Mouse (Mus musculus) lung, adult 2 months (tissue): ENCODE data around the gene Trp53inp2.

Experiments
- CTCF ChIP-seq: fragments of 200-500 bp; IDR thresholded peaks from 2 replicates; pipeline ENCODE4 v1.5.1; 2011; ENCODE audit warnings: mild to moderate bottlenecking, low read length, control low read depth; ENCODE audit not compliant: insufficient read depth
- POLR2A ChIP-seq: fragments of 200-500 bp; IDR thresholded peaks from 2 replicates; pipeline ENCODE4 v1.6.1; 2011; ENCODE audit warnings: low read depth, mild to moderate bottlenecking, control low read depth, low read length, borderline replicate concordance; ENCODE audit errors: extremely low read depth

DNA sequence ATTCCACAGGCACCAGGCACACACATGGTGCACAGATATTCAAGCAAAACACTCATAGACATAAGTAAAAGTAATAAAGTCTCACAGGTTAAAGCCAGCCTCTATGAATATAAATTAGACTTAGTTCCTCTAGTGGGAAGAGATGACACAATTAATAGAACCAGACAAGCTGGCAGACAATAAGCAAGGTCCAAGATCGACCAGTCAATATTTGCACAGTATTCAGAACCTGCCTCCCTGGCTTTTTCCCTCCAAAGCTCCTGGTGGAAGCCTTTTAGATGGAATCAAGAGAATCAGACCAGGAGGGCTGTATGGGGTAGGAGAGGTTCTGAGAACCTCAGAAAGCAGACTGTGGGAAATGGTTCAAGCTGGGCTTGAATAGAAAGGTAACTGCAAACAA lies 7.0 kb upstream of the Trp53inp2 start:
- TF ChIP-seq POLR2A: no peak
- TF ChIP-seq CTCF: no peak
